Mouse (Mus musculus) heart, embryonic 11.5 days (tissue): ENCODE measurements around the gene C4b. TPM values are rescaled to one million over a fixed set of nuclear protein-coding genes. Genes with fewer than 3 reads are reported as not detected.

Experiments used
- ATAC-seq: fragments of 200-750 bp; cut with Nextera tagmentation; replicated peaks from 2 replicates; pipeline ENCODE4 v1.8.0; 2017; ENCODE audit warnings: moderate library complexity; ENCODE audit not compliant: insufficient number of reproducible peaks, low FRiP score, low TSS enrichment
- H3K27ac ChIP-seq: fragments of 300-500 bp; sonication (generic); 2 replicates; pipeline ENCODE4 v1.5.1; 2014; ENCODE audit warnings: mild to moderate bottlenecking, low read depth, low read length
- H3K27me3 ChIP-seq: fragments of 300-500 bp; sonication (generic); 2 replicates; pipeline ENCODE4 v1.6.1; 2014; ENCODE audit warnings: mild to moderate bottlenecking, low read length, mixed read lengths; ENCODE audit not compliant: control insufficient read depth, insufficient read depth
- H3K36me3 ChIP-seq: fragments of 300-500 bp; sonication (generic); 2 replicates; pipeline ENCODE4 v1.6.1; 2014; ENCODE audit warnings: mild to moderate bottlenecking, low read length, moderate library complexity, mixed read lengths; ENCODE audit not compliant: control insufficient read depth, insufficient read depth
- H3K4me1 ChIP-seq: fragments of 300-500 bp; sonication (generic); 2 replicates; pipeline ENCODE4 v1.6.1; 2014; ENCODE audit warnings: low read length; ENCODE audit not compliant: control insufficient read depth, insufficient read depth
- H3K4me2 ChIP-seq: fragments of 300-500 bp; sonication (generic); 2 replicates; pipeline ENCODE4 v1.6.1; 2014; ENCODE audit warnings: mild to moderate bottlenecking, moderate library complexity
- H3K4me3 ChIP-seq: fragments of 300-500 bp; sonication (generic); 2 replicates; pipeline ENCODE4 v1.5.1; 2014; ENCODE audit warnings: low read depth, low read length
- H3K9ac ChIP-seq: fragments of 300-500 bp; sonication (generic); 2 replicates; pipeline ENCODE4 v1.6.1; 2014; ENCODE audit warnings: mild to moderate bottlenecking, low read depth, low read length, moderate library complexity
- H3K9me3 ChIP-seq: fragments of 300-500 bp; sonication (generic); replicated peaks from 2 replicates; pipeline ENCODE4 v1.6.1; 2016; ENCODE audit warnings: low read length; ENCODE audit not compliant: control insufficient read depth
- WGBS: fragments of 180-500 bp; shearing (Covaris S2); extraction: QIAGEN DNeasy Blood & Tissue Kit; methylation state at CpG from one replicate; pipeline ENCODE4 v1.1.7; 2014; ENCODE audit not compliant: insufficient replicate concordance; 5-methylcytosine and 5-hydroxymethylcytosine counted together
- microRNA-seq: library from miRNA; unstranded; fragments of <30 nt; microRNA quantifications from one replicate; pipeline ENCODE4, GENCODE M21; 2016; ENCODE audit warnings: borderline number of aligned reads
- polyA plus RNA-seq: library from polyadenylated mRNA; unstranded; fragments of >200 nt; fragmentation: Nextera tagmentation; extraction: Ambion mirVana; gene quantifications from 2 replicates; pipeline ENCODE4 v1.2.1, GENCODE M21; 2014

Gene C4b
- polyA plus RNA-seq, 1 experiment from 2014 or later: not detected

GRCm38 (mm10) chr17:34680621-34681020, 63.1 kb downstream of the C4b start:
- H3K27me3 ChIP-seq: peaks cover 20% of the 10 kb centered on the region
- H3K9ac ChIP-seq: no peak overlapping the region
- H3K36me3 ChIP-seq: no peaks in the 10 kb centered on the region
- ATAC-seq: no peak
- H3K4me1 ChIP-seq: peaks cover 29% of the 10 kb centered on the region
- no peak overlapping the region for H3K27ac ChIP-seq
- WGBS: 75% methylated on average over 4 of the region's 4 CpGs
- no peak overlapping the region for H3K4me3 ChIP-seq
- no peak overlapping the region for H3K4me2 ChIP-seq
- no peaks in the 10 kb centered on the region for H3K9me3 ChIP-seq

GRCm38 (mm10) chr17:34680191-34680590, 63.5 kb downstream of the C4b start:
- WGBS: 80% methylated on average over 26 of the region's 26 CpGs
- peaks cover 20% of the 10 kb centered on the region for H3K27me3 ChIP-seq
- H3K4me1 ChIP-seq: peaks cover 33% of the 10 kb centered on the region

More at GRCm38 (mm10) chr17:34680191-34680590, 63.5 kb downstream of the C4b start:
- H3K4me2 ChIP-seq: no peak overlapping the region
- H3K27ac ChIP-seq: no peak overlapping the region
- no peak overlapping the region for H3K9ac ChIP-seq
- ATAC-seq: no peak
- no peaks in the 10 kb centered on the region for H3K36me3 ChIP-seq
- no peak overlapping the region for H3K4me3 ChIP-seq
- H3K9me3 ChIP-seq: no peaks in the 10 kb centered on the region

Small RNA genes lying within 50 kb of the gene (microRNA-seq; reads per million reads assigned to microRNA genes)
- not detected for gene Gm27471

Other genes with a start within 250 kb of the C4b start
- not detected in 2 replicates for gene Btnl6, start 226.5 kb downstream of the C4b start, polyA plus RNA-seq
- gene Notch4, start 179.6 kb downstream of the C4b start, polyA plus RNA-seq: 6.5 and 8.1 TPM in 2 replicates
- gene Gpsm3, start 154.1 kb downstream of the C4b start, polyA plus RNA-seq: 5.7 and 10.3 TPM in 2 replicates
- gene Pbx2, start 152.6 kb downstream of the C4b start, polyA plus RNA-seq: 11.8 and 12.5 TPM in 2 replicates
- 3.2 and 4.5 TPM in 2 replicates for gene Ager, start 146.0 kb downstream of the C4b start, polyA plus RNA-seq
- 94.7 and 115 TPM in 2 replicates for gene Rnf5, start 140.2 kb downstream of the C4b start, polyA plus RNA-seq
- 51.6 and 63.1 TPM in 2 replicates for gene Agpat1, start 139.6 kb downstream of the C4b start, polyA plus RNA-seq
- gene Egfl8, start 127.9 kb downstream of the C4b start, polyA plus RNA-seq: 0.82 and 0.90 TPM in 2 replicates
- gene Ppt2, start 115.4 kb downstream of the C4b start, polyA plus RNA-seq: 31.7 and 34.3 TPM in 2 replicates
- gene Prrt1, start 114.3 kb downstream of the C4b start, polyA plus RNA-seq: not detected in 2 replicates
- gene Fkbpl, start 99.1 kb downstream of the C4b start, polyA plus RNA-seq: 10.9 and 11.4 TPM in 2 replicates
- 41.0 and 49.8 TPM in 2 replicates for gene Atf6b, start 96.7 kb downstream of the C4b start, polyA plus RNA-seq
- 0.24 and 0.27 TPM in 2 replicates for gene Tnxb, start 73.3 kb downstream of the C4b start, polyA plus RNA-seq
- not detected in 2 replicates for gene Cyp21a1, start 60.7 kb upstream of the C4b start, polyA plus RNA-seq
- 15.7 and 17.8 TPM in 2 replicates for gene Stk19, start 93.1 kb upstream of the C4b start, polyA plus RNA-seq
- gene Dxo, start 93.1 kb upstream of the C4b start, polyA plus RNA-seq: 37.3 and 38.7 TPM in 2 replicates
- 24.3 and 30.3 TPM in 2 replicates for gene Skiv2l, start 106.3 kb upstream of the C4b start, polyA plus RNA-seq
- gene Nelfe, start 106.5 kb upstream of the C4b start, polyA plus RNA-seq: 89.9 and 96.8 TPM in 2 replicates
- 0.65 and 2.5 TPM in 2 replicates for gene Cfb, start 118.6 kb upstream of the C4b start, polyA plus RNA-seq
- 0.52 and 0.59 TPM in 2 replicates for gene Zbtb12, start 135.6 kb upstream of the C4b start, polyA plus RNA-seq
- gene Gm20547, start 138.2 kb upstream of the C4b start, polyA plus RNA-seq: not detected in 2 replicates
- gene C2, start 154.4 kb upstream of the C4b start, polyA plus RNA-seq: 0.70 and 0.94 TPM in 2 replicates
- 32.4 and 42.3 TPM in 2 replicates for gene Ehmt2, start 154.6 kb upstream of the C4b start, polyA plus RNA-seq
- gene Slc44a4, start 170.6 kb upstream of the C4b start, polyA plus RNA-seq: 0.10 and 0.13 TPM in 2 replicates
- 16.0 and 16.6 TPM in 2 replicates for gene Neu1, start 187.4 kb upstream of the C4b start, polyA plus RNA-seq
- 0.48 and 0.50 TPM in 2 replicates for gene Hspa1b, start 215.4 kb upstream of the C4b start, polyA plus RNA-seq
- gene Gm20481, start 226.0 kb upstream of the C4b start, polyA plus RNA-seq: not detected in 2 replicates
- gene Hspa1a, start 228.3 kb upstream of the C4b start, polyA plus RNA-seq: 1.9 and 2.5 TPM in 2 replicates
- gene Hspa1l, start 228.8 kb upstream of the C4b start, polyA plus RNA-seq: 1.7 and 4.0 TPM in 2 replicates
- gene Lsm2, start 238.0 kb upstream of the C4b start, polyA plus RNA-seq: 162 and 169 TPM in 2 replicates